Mouse (Mus musculus) MN1 (cell line): ENCODE measurements at regions not wholly inside any gene's neighbourhood (a gene's known extent, or its start where the extent isn't known, plus 50 kb on each side); places are given as distances from the start of the nearest gene placed in this dataset.

Source experiments
- DNase-seq: peaks from one replicate; pipeline ENCODE4 v3.0.0-alpha.2; 2016; ENCODE audit warnings: low spot score

- DNase-seq = no peak
Observed at GRCm38 (mm10) chr19:60408436-60408835, 59.7 kb downstream of the Prlhr start.

- DNase-seq = no peak
Observed at GRCm38 (mm10) chr19:60399425-60399824, 68.7 kb downstream of the Prlhr start.

- DNase-seq = no peak
Observed at GRCm38 (mm10) chr19:60397666-60398065, 70.4 kb downstream of the Prlhr start.

GRCm38 (mm10) chr19:60396604-60397003 lies 71.5 kb downstream of the Prlhr start:
- no peak for DNase-seq

GRCm38 (mm10) chr19:60386563-60387241 lies 81.4 kb downstream of the Prlhr start:
- DNase-seq = no peak

GRCm38 (mm10) chr19:60384721-60385120 lies 83.4 kb downstream of the Prlhr start:
- no peak for DNase-seq

- DNase-seq = no peak
Observed at GRCm38 (mm10) chr19:60382661-60383060, 85.4 kb downstream of the Prlhr start.

- DNase-seq = no peak
Observed at GRCm38 (mm10) chr19:60379030-60379605, 89.0 kb downstream of the Prlhr start.

GRCm38 (mm10) chr19:60363988-60364599 lies 104.0 kb downstream of the Prlhr start:
- no peak for DNase-seq

- DNase-seq = no peak
Observed at GRCm38 (mm10) chr19:60344911-60345310, 118.4 kb upstream of the Fam204a start.

- peak; percentile 69 for DNase-seq
Observed at GRCm38 (mm10) chr19:60341485-60341884, 115.0 kb upstream of the Fam204a start.

GRCm38 (mm10) chr19:60340234-60340633 lies 113.7 kb upstream of the Fam204a start:
- DNase-seq = no peak

GRCm38 (mm10) chr19:60334521-60334920 lies 108.0 kb upstream of the Fam204a start:
- no peak for DNase-seq

- DNase-seq = no peak
Observed at GRCm38 (mm10) chr19:60328295-60328694, 101.8 kb upstream of the Fam204a start.

- DNase-seq = no peak
Observed at GRCm38 (mm10) chr19:60325612-60326011, 99.1 kb upstream of the Fam204a start.

GRCm38 (mm10) chr19:60325112-60325511 lies 98.6 kb upstream of the Fam204a start:
- no peak for DNase-seq

- peak; percentile 80 for DNase-seq
Observed at GRCm38 (mm10) chr19:60310591-60310990, 84.1 kb upstream of the Fam204a start.

GRCm38 (mm10) chr19:60302371-60302770 lies 75.9 kb upstream of the Fam204a start:
- DNase-seq = no peak

- DNase-seq = no peak
Observed at GRCm38 (mm10) chr19:60300891-60301290, 74.4 kb upstream of the Fam204a start.

- DNase-seq = no peak
Observed at GRCm38 (mm10) chr19:60290244-60290643, 63.7 kb upstream of the Fam204a start.

GRCm38 (mm10) chr19:60286810-60287396 lies 60.4 kb upstream of the Fam204a start:
- DNase-seq = no peak

- DNase-seq = no peak
Observed at GRCm38 (mm10) chr19:60284901-60285300, 58.4 kb upstream of the Fam204a start.
